Mouse (Mus musculus) stomach, postnatal 0 days (tissue): ENCODE results near the gene Acsl6.

ENCODE experiments used
- CTCF ChIP-seq: IDR thresholded peaks from 2 replicates; pipeline ENCODE4 v1.5.1; 2016; ENCODE audit warnings: antibody characterized with exemption, low read depth, mild to moderate bottlenecking, moderate library complexity
- EP300 ChIP-seq: optimal IDR thresholded peaks from 2 replicates; pipeline ENCODE3; 2016; ENCODE audit warnings: antibody characterized with exemption

DNA sequence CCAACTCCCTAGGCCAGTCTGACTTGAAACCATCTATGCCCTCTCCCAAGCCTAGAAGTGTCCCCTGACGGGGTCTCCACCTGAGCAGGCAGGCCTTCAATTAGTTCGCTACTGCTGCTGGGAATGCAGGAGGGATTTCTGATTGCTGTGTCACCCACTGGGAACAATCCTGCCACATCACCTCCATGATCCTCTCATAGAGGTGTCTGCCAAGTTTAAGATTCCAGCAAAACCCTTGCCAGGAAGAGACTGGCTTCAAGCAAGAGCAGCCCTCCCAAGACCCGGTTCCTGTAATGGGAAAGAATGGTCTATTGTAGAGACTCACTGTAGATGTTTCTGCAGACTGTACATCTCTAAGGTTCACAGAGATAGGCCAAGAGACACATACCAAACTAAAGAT, 992 bp upstream of the Acsl6 start:
- no peak for TF ChIP-seq CTCF
- TF ChIP-seq EP300 = no peak
